Mouse (Mus musculus): ENCODE results near the gene 4930522H14Rik. TPM values are rescaled to one million over a fixed set of nuclear protein-coding genes. Genes with fewer than 3 reads are reported as not detected.
A peak's percentile ranks its signal among the peaks of the same experiment; 100 is the strongest.

The 4930522H14Rik gene
- polyA plus RNA-seq, 1 experiment from 2014 or later = not detected

GRCm38 (mm10) chr4:109482701-109483100 lies 48.4 kb downstream of the 4930522H14Rik start:
- 96% methylated on average over 1 of the region's 1 CpGs for WGBS

GRCm38 (mm10) chr4:109481424-109481823 lies 49.7 kb downstream of the 4930522H14Rik start:
- Histone ChIP-seq H3K4me1 (replicated peaks; ENCODE audit: control insufficient read depth, insufficient read depth, low read length) (no peaks in the 10 kb centered on the region), H3K4me3 (ENCODE audit: low read depth, low read length) (no peak overlapping the region), H3K9me3 (ENCODE audit: control insufficient read depth, low read length) (no peaks in the 10 kb centered on the region), H3K9ac (ENCODE audit: low read length) (no peak overlapping the region), H3K4me2 (ENCODE audit: low read length) (no peak overlapping the region), H3K27ac (ENCODE audit: low read depth) (no peak overlapping the region), H3K36me3 (ENCODE audit: control insufficient read depth, insufficient read depth, low read length) (no peaks in the 10 kb centered on the region), H3K27me3 (replicated peaks; ENCODE audit: control insufficient read depth, insufficient read depth, low read length) (no peaks in the 10 kb centered on the region)
- ATAC-seq (replicated peaks; ENCODE audit: low FRiP score, low TSS enrichment, low read depth) (no peak), DNase-seq (ENCODE audit: low spot score) (no peak)
- 80% methylated on average over 2 of the region's 2 CpGs for WGBS

More at GRCm38 (mm10) chr4:109482701-109483100, 48.4 kb downstream of the 4930522H14Rik start:
- Histone ChIP-seq H3K4me1 (replicated peaks; ENCODE audit: control insufficient read depth, insufficient read depth, low read length) (no peaks in the 10 kb centered on the region), H3K9me3 (ENCODE audit: control insufficient read depth, low read length) (no peaks in the 10 kb centered on the region), H3K4me3 (ENCODE audit: low read depth, low read length) (no peak overlapping the region), H3K36me3 (ENCODE audit: control insufficient read depth, insufficient read depth, low read length) (no peaks in the 10 kb centered on the region), H3K9ac (ENCODE audit: low read length) (no peak overlapping the region), H3K27ac (ENCODE audit: low read depth) (no peak overlapping the region), H3K4me2 (ENCODE audit: low read length) (no peak overlapping the region), H3K27me3 (replicated peaks; ENCODE audit: control insufficient read depth, insufficient read depth, low read length) (no peaks in the 10 kb centered on the region)
- ATAC-seq (replicated peaks; ENCODE audit: low FRiP score, low TSS enrichment, low read depth) (no peak), DNase-seq (ENCODE audit: low spot score) (no peak)

DNA sequence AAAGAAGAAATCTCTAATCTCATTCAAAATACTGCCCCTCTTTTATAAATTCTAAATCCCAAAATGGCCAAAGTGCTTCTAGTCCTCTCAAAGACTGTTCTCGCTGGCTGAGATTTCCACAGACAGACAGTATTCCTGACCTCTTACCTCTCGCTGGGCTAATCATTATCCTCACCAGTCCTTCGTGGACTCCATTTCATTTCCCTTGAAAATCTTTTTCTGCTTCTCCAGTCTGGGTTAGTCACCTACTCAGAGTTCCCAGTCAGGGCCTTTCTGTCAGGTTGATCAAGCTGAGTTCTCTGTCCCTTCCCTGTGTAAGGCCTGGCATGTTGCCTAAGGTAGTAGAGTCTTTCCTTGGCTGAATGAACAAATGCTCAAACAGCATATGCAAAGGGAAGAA lies 53.6 kb downstream of the 4930522H14Rik start:
- no peak for ATAC-seq (replicated peaks; ENCODE audit: low FRiP score, low TSS enrichment, low read depth)
- peaks cover 6% of the 10 kb centered on the region; the same call in 1 of the 2 replicates for H3K4me1 ChIP-seq (replicated peaks; ENCODE audit: control insufficient read depth, insufficient read depth, low read length)
- DNase-seq (ENCODE audit: low spot score) = no peak
- no peak overlapping the region for H3K4me3 ChIP-seq (ENCODE audit: low read depth, low read length)
- H3K27ac ChIP-seq (ENCODE audit: low read depth) = no peak overlapping the region
- no peak overlapping the region for H3K9ac ChIP-seq (ENCODE audit: low read length)
- no peaks in the 10 kb centered on the region for H3K27me3 ChIP-seq (replicated peaks; ENCODE audit: control insufficient read depth, insufficient read depth, low read length)
- peaks cover 3% of the 10 kb centered on the region; the same call in 1 of the 2 replicates for H3K36me3 ChIP-seq (ENCODE audit: control insufficient read depth, insufficient read depth, low read length)
- H3K9me3 ChIP-seq (ENCODE audit: control insufficient read depth, low read length) = no peaks in the 10 kb centered on the region
- H3K4me2 ChIP-seq (ENCODE audit: low read length) = no peak overlapping the region
- 90% methylated on average over 3 of the region's 3 CpGs for WGBS

DNA sequence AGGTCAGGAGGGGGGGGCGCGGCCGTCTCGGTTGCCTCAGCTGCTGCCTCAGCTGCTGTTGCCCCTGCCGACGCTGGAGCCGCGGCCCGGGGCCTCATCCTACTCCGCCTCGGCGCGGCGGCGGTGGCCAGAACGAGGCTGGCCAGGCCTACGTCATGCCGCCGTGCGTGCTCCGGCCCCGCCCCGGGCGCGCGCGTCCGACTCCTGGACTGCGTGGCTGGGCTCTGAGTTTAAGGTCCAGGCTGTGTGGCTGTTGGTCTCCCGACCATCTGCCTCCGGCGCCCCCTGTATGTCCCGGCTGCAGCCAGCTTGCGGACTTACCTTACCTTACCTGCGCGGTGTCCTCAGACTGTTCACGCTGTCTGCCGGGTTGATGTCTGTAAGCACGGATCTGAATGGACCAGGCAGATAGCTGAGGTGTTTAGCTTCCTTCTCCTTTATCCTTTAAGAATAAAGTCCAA lies 54.5 kb downstream of the 4930522H14Rik start:
- WGBS = 1% methylated on average over 37 of the region's 39 CpGs
- H3K27me3 ChIP-seq (replicated peaks; ENCODE audit: control insufficient read depth, insufficient read depth, low read length) = no peaks in the 10 kb centered on the region
- peaks cover 6% of the 10 kb centered on the region; the same call in 1 of the 2 replicates for H3K36me3 ChIP-seq (ENCODE audit: control insufficient read depth, insufficient read depth, low read length)
- H3K4me1 ChIP-seq (replicated peaks; ENCODE audit: control insufficient read depth, insufficient read depth, low read length) = peaks cover 9% of the 10 kb centered on the region; the same call in 1 of the 2 replicates
- H3K9ac ChIP-seq (ENCODE audit: low read length) = peak overlapping the region; percentile 74
- DNase-seq (ENCODE audit: low spot score) (peak; percentile 95), ATAC-seq (replicated peaks; ENCODE audit: low FRiP score, low TSS enrichment, low read depth) (peak; percentile 100)
- H3K9me3 ChIP-seq (ENCODE audit: control insufficient read depth, low read length) = no peaks in the 10 kb centered on the region
- peak overlapping the region; percentile 90 for H3K27ac ChIP-seq (ENCODE audit: low read depth)
- peak overlapping the region; percentile 91 for H3K4me3 ChIP-seq (ENCODE audit: low read depth, low read length)
- H3K4me2 ChIP-seq (ENCODE audit: low read length) = peak overlapping the region; percentile 92

- under 1% methylated on average over 36 of the region's 68 CpGs for WGBS
- Histone ChIP-seq H3K36me3 (ENCODE audit: control insufficient read depth, insufficient read depth, low read length) (peaks cover 6% of the 10 kb centered on the region; the same call in 1 of the 2 replicates), H3K4me3 (ENCODE audit: low read depth, low read length) (peak overlapping the region; percentile 91), H3K4me1 (replicated peaks; ENCODE audit: control insufficient read depth, insufficient read depth, low read length) (peaks cover 11% of the 10 kb centered on the region; the same call in 1 of the 2 replicates), H3K9ac (ENCODE audit: low read length) (peak overlapping the region; percentile 74), H3K9me3 (ENCODE audit: control insufficient read depth, low read length) (no peaks in the 10 kb centered on the region), H3K4me2 (ENCODE audit: low read length) (peak overlapping the region; percentile 92), H3K27ac (ENCODE audit: low read depth) (peak overlapping the region; percentile 90), H3K27me3 (replicated peaks; ENCODE audit: control insufficient read depth, insufficient read depth, low read length) (no peaks in the 10 kb centered on the region)
- DNase-seq (ENCODE audit: low spot score) (peak; percentile 86), ATAC-seq (replicated peaks; ENCODE audit: low FRiP score, low TSS enrichment, low read depth) (peak; percentile 64)
These were observed 55.2 kb downstream of the 4930522H14Rik start for GRCm38 (mm10) chr4:109475577-109476553.

- Histone ChIP-seq H3K4me2 (ENCODE audit: low read length) (peak overlapping the region; percentile 92), H3K36me3 (ENCODE audit: control insufficient read depth, insufficient read depth, low read length) (peaks cover 6% of the 10 kb centered on the region; the same call in 1 of the 2 replicates), H3K4me1 (replicated peaks; ENCODE audit: control insufficient read depth, insufficient read depth, low read length) (peaks cover 11% of the 10 kb centered on the region; the same call in 1 of the 2 replicates), H3K27me3 (replicated peaks; ENCODE audit: control insufficient read depth, insufficient read depth, low read length) (no peaks in the 10 kb centered on the region), H3K27ac (ENCODE audit: low read depth) (no peak overlapping the region), H3K4me3 (ENCODE audit: low read depth, low read length) (peak overlapping the region; percentile 91), H3K9me3 (ENCODE audit: control insufficient read depth, low read length) (no peaks in the 10 kb centered on the region), H3K9ac (ENCODE audit: low read length) (peak overlapping the region; percentile 74)
- ATAC-seq (replicated peaks; ENCODE audit: low FRiP score, low TSS enrichment, low read depth) (no peak), DNase-seq (ENCODE audit: low spot score) (no peak)
- WGBS = 54% methylated on average over 2 of the region's 2 CpGs
These were observed 56.0 kb downstream of the 4930522H14Rik start for GRCm38 (mm10) chr4:109475078-109475477.

- 87% methylated on average over 3 of the region's 3 CpGs for WGBS
These were observed 58.5 kb downstream of the 4930522H14Rik start for GRCm38 (mm10) chr4:109472566-109472965.

DNA sequence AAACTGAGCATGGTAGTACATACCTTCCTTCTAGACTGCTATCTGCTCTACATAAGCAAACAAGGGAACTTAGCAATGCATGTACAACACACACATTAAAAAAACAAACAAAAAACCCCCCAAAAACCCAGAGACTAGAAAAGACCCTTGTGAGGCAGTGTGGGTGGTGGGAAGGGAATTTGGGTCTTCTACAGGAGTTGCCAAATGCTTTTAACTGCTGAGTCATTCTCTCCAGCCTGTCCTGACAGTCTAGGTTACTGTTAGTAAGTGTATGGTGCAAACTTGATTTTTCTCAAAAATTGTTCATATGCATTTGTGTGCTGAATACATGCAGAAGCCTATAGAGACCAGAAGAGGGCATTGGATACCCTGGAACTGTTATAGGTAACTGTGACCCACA lies 59.5 kb downstream of the 4930522H14Rik start:
- H3K9me3 ChIP-seq (ENCODE audit: control insufficient read depth, low read length) = no peaks in the 10 kb centered on the region
- H3K36me3 ChIP-seq (ENCODE audit: control insufficient read depth, insufficient read depth, low read length) = peaks cover 6% of the 10 kb centered on the region; the same call in 1 of the 2 replicates
- H3K27me3 ChIP-seq (replicated peaks; ENCODE audit: control insufficient read depth, insufficient read depth, low read length) = no peaks in the 10 kb centered on the region
- H3K4me3 ChIP-seq (ENCODE audit: low read depth, low read length) = no peak overlapping the region
- no peak overlapping the region for H3K9ac ChIP-seq (ENCODE audit: low read length)
- H3K27ac ChIP-seq (ENCODE audit: low read depth) = no peak overlapping the region
- no peak overlapping the region for H3K4me2 ChIP-seq (ENCODE audit: low read length)
- H3K4me1 ChIP-seq (replicated peaks; ENCODE audit: control insufficient read depth, insufficient read depth, low read length) = peaks cover 11% of the 10 kb centered on the region; the same call in 1 of the 2 replicates
- no peak for DNase-seq (ENCODE audit: low spot score)
- no peak for ATAC-seq (replicated peaks; ENCODE audit: low FRiP score, low TSS enrichment, low read depth)

More at GRCm38 (mm10) chr4:109472566-109472965, 58.5 kb downstream of the 4930522H14Rik start:
- ATAC-seq (replicated peaks; ENCODE audit: low FRiP score, low TSS enrichment, low read depth) (no peak), DNase-seq (ENCODE audit: low spot score) (no peak)
- Histone ChIP-seq H3K9me3 (ENCODE audit: control insufficient read depth, low read length) (no peaks in the 10 kb centered on the region), H3K4me3 (ENCODE audit: low read depth, low read length) (no peak overlapping the region), H3K27ac (ENCODE audit: low read depth) (no peak overlapping the region), H3K27me3 (replicated peaks; ENCODE audit: control insufficient read depth, insufficient read depth, low read length) (no peaks in the 10 kb centered on the region), H3K9ac (ENCODE audit: low read length) (no peak overlapping the region), H3K36me3 (ENCODE audit: control insufficient read depth, insufficient read depth, low read length) (peaks cover 6% of the 10 kb centered on the region; the same call in 1 of the 2 replicates), H3K4me2 (ENCODE audit: low read length) (no peak overlapping the region), H3K4me1 (replicated peaks; ENCODE audit: control insufficient read depth, insufficient read depth, low read length) (peaks cover 11% of the 10 kb centered on the region; the same call in 1 of the 2 replicates)

Data from intestine, embryonic 14.5 days (tissue).